Mouse (Mus musculus): ENCODE measurements at regions not wholly inside any gene's neighbourhood (a gene's known extent, or its start where the extent isn't known, plus 50 kb on each side); places are given as distances from the start of the nearest gene placed in this dataset.

GRCm38 (mm10) chr13:16315689-16316088 lies 304.0 kb downstream of the Inhba start:
- DNase-seq (ENCODE audit: low read depth, low spot score) = no peak

- DNase-seq (ENCODE audit: low read depth, low spot score) = no peak
Measured at GRCm38 (mm10) chr13:16316581-16316980, 304.9 kb downstream of the Inhba start.

GRCm38 (mm10) chr13:16317412-16317811 lies 305.8 kb downstream of the Inhba start:
- no peak for DNase-seq (ENCODE audit: low read depth, low spot score)

GRCm38 (mm10) chr13:16320392-16320791 lies 308.7 kb downstream of the Inhba start:
- DNase-seq (ENCODE audit: low read depth, low spot score) = no peak

GRCm38 (mm10) chr13:16325661-16326060 lies 314.0 kb downstream of the Inhba start:
- no peak for DNase-seq (ENCODE audit: low read depth, low spot score)

GRCm38 (mm10) chr13:16341727-16342126 lies 330.1 kb downstream of the Inhba start:
- DNase-seq (ENCODE audit: low read depth, low spot score) = no peak

- DNase-seq (ENCODE audit: low read depth, low spot score) = no peak
Measured at GRCm38 (mm10) chr13:16342171-16342570, 330.5 kb downstream of the Inhba start.

GRCm38 (mm10) chr13:16343280-16343945 lies 331.8 kb downstream of the Inhba start:
- no peak for DNase-seq (ENCODE audit: low read depth, low spot score)

- DNase-seq (ENCODE audit: low read depth, low spot score) = no peak
Measured at GRCm38 (mm10) chr13:16349353-16349752, 337.7 kb downstream of the Inhba start.

- DNase-seq (ENCODE audit: low read depth, low spot score) = no peak
Measured at GRCm38 (mm10) chr13:16350061-16350460, 338.4 kb downstream of the Inhba start.

- DNase-seq (ENCODE audit: low read depth, low spot score) = no peak
Measured at GRCm38 (mm10) chr13:16355316-16355715, 343.7 kb downstream of the Inhba start.

GRCm38 (mm10) chr13:16379492-16379891 lies 367.8 kb downstream of the Inhba start:
- no peak for DNase-seq (ENCODE audit: low read depth, low spot score)

- no peak for DNase-seq (ENCODE audit: low read depth, low spot score)
Measured at GRCm38 (mm10) chr13:16379949-16380348, 368.3 kb downstream of the Inhba start.

- no peak for DNase-seq (ENCODE audit: low read depth, low spot score)
Measured at GRCm38 (mm10) chr13:16382936-16383511, 371.4 kb downstream of the Inhba start.

GRCm38 (mm10) chr13:16416356-16417019 lies 404.8 kb downstream of the Inhba start:
- no peak for DNase-seq (ENCODE audit: low read depth, low spot score)

GRCm38 (mm10) chr13:16424147-16424546 lies 412.5 kb downstream of the Inhba start:
- DNase-seq (ENCODE audit: low read depth, low spot score) = no peak

GRCm38 (mm10) chr13:16435436-16435835 lies 423.8 kb downstream of the Inhba start:
- no peak for DNase-seq (ENCODE audit: low read depth, low spot score)

GRCm38 (mm10) chr13:16453234-16453633 lies 441.6 kb downstream of the Inhba start:
- DNase-seq (ENCODE audit: low read depth, low spot score) = no peak

GRCm38 (mm10) chr13:16459743-16460142 lies 448.1 kb downstream of the Inhba start:
- DNase-seq (ENCODE audit: low read depth, low spot score) = no peak

- DNase-seq (ENCODE audit: low read depth, low spot score) = no peak
Measured at GRCm38 (mm10) chr13:16461681-16462080, 450.0 kb downstream of the Inhba start.

- DNase-seq (ENCODE audit: low read depth, low spot score) = no peak
Measured at GRCm38 (mm10) chr13:16464823-16465222, 453.2 kb downstream of the Inhba start.

- no peak for DNase-seq (ENCODE audit: low read depth, low spot score)
Measured at GRCm38 (mm10) chr13:16465317-16465716, 453.7 kb downstream of the Inhba start.

GRCm38 (mm10) chr13:16465812-16466211 lies 454.2 kb downstream of the Inhba start:
- no peak for DNase-seq (ENCODE audit: low read depth, low spot score)
